Mouse (Mus musculus) cerebellum, postnatal 14 days (tissue): ENCODE results near the gene Birc5.

Experiments
- DNase-seq, 2 experiments: peaks; one replicate each; pipeline ENCODE4 v3.0.0; 2021; ENCODE audit warnings: mixed read lengths in 2 of 2

Birc5 gene

GRCm38 (mm10) chr11:117888853-117889822 lies 40.1 kb downstream of the Birc5 start:
- DNase-seq = no peak

DNA sequence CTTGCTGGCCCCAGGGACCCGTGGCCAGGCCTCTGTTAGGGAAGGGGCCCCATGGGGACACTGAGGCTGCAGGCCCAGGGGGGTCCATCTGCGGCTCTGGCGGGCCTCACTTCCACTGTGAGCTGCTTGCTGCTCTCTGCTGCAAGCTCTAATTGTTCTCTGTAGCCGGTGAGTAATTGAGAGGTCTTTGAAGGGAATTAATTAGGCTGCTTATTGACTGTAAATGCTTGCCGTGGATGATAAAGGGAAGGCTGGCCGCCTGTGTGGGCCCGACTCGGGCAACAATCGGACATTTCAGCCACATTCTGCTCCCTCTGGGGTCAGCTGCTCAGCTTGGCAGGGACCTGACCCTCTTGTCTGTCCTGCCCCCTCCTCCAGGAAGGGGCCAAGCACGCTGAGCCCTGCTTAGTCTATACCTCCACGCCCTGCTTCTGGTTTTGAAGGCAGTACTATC lies 40.9 kb downstream of the Birc5 start:
- no peak for DNase-seq

DNA sequence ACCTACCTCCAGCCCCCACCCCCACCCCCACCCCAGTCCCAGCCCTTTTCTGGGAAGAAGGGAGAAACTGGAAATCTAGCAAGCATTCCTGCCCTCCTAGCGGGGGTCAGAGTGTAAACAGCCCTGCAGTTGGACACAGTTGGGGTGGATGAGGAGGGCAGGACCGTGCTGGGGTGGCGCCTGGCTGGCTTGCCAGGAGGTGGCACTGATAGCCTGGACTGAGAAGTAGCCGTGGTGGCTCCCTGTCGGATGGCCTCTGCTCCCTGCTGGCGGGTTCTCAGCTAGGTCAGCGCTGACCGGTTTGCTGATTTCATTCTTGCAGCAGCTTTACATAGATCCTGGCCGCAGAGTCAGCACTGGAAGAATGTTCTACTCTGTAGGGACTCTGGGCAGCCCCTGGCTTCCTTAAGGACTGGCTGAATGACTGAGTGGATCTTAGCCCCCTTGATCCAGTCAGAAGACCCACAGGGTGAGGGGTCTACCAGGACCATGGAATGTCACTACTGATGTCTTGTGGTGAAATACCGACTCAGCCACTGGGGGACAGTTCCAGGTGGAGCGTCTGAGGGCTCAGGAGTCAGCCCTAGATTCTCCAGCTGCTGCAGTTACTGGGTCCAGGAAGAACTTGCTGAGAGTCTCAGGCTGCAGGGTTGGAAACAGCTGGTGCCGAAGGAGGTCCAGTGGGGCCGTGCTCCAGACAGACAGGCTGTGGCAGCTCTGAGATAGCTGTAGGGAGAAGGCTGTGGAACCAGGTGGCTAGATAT lies 41.6 kb downstream of the Birc5 start:
- DNase-seq = peak in 1 of 2 experiments; percentile 40

- DNase-seq = no peak
Measured at GRCm38 (mm10) chr11:117891581-117892175, 42.6 kb downstream of the Birc5 start.

- peak in 1 of 2 experiments; percentile 52 for DNase-seq
Measured at GRCm38 (mm10) chr11:117892199-117892598, 43.1 kb downstream of the Birc5 start.

- DNase-seq = no peak
Measured at GRCm38 (mm10) chr11:117894676-117895075, 45.6 kb downstream of the Birc5 start.

- no peak for DNase-seq
Measured at GRCm38 (mm10) chr11:117896533-117896932, 47.5 kb downstream of the Birc5 start.

GRCm38 (mm10) chr11:117902282-117902681 lies 53.2 kb downstream of the Birc5 start:
- DNase-seq = no peak

DNA sequence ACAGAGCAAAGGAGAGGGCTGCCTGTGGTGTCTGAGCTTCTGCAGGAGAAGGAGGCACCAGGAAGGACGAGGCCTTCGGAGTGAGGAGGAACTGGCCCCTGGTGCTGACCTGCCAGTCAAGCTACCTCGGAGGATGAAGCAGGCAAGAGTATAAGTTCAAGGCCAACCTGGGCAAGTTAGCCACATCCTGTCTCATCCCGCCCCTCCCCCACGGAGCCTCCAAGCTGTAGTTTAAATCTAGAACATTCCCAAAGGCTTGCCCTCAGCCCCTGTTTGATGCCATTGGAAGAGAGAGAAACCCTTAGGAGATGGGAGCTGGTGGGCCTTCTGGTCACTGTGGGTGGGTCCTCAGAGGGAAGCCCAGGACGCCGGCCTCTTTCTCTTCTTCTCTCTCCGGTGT lies 55.4 kb downstream of the Birc5 start:
- no peak for DNase-seq
